ENCODE assay signal across 30 mouse cellular contexts in the genomic region with DNA sequence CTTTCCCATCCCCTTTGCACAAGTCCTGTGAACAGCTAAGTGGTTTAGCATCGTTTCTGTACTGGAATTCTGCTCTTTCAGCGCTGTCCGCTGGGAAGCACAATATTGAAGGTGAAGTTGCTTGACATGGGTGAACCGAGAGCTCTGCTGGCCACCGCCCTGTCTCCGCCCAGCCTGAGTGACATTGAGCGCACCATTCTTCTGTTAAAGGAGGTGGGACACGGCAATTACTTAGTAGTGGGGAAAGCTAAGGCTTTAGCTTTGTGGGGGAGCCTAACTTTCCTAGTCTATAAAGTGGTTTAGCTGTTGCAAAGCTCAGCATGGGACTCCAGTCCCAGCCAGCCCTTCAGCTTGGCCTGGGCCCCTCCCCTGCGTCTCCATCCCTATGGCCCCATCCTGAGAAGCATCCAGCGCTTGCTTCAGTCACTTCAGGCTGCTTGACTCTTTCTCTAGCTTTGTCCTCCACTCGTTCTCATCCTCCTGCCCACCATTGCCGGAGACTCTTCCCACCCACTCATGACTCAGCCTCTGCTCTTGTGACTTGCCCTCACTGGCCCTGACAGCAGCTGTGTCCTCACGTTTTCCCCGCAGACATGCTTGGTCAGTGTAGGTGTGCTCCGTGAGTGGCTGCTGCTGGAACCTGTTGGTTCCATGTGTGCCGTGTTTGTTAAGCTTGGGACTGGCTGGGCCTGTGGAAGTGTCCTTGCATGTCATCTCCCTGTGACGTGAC. TPM values are rescaled to one million over a fixed set of nuclear protein-coding genes. Genes with fewer than 3 reads are reported as not detected.
"Had no signal": no experiment of that assay in that cellular context is flagged by ENCODE, and none has a peak within 500 bp of the region (broad histone marks: within the 10 kb centered on the region; RNA-seq: fewer than 3 reads in every experiment).

No protein-coding gene starts in this region.

- ATAC-seq: liver, postnatal 0 days; lung, postnatal 0 days had no signal

- H3K36me3 ChIP-seq: liver, embryonic 15.5 days; lung, embryonic 15.5 days; midbrain, embryonic 12.5 days; neural tube, embryonic 13.5 days; neural tube, embryonic 15.5 days had no signal

- H3K4me1 ChIP-seq: liver, embryonic 15.5 days; lung, embryonic 15.5 days; megakaryocyte, embryonic 14.5 days; midbrain, embryonic 12.5 days; neural tube, embryonic 13.5 days; neural tube, embryonic 15.5 days had no signal

- H3K27me3 ChIP-seq: liver, embryonic 15.5 days; lung, embryonic 15.5 days; midbrain, embryonic 12.5 days; neural tube, embryonic 13.5 days; neural tube, embryonic 15.5 days had no signal

- H3K27ac ChIP-seq: liver, embryonic 15.5 days; lung, embryonic 15.5 days; macrophage; midbrain, embryonic 12.5 days; neural tube, embryonic 13.5 days; neural tube, embryonic 15.5 days had no signal

- H3K9ac ChIP-seq: liver, embryonic 15.5 days; liver, postnatal 0 days; lung, embryonic 15.5 days; midbrain, embryonic 12.5 days; neural tube, embryonic 13.5 days; neural tube, embryonic 15.5 days had no signal

- H3K4me3 ChIP-seq: liver, embryonic 15.5 days; lung, embryonic 15.5 days; megakaryocyte, embryonic 14.5 days; midbrain, embryonic 12.5 days; neural tube, embryonic 13.5 days; neural tube, embryonic 15.5 days had no signal

- H3K4me2 ChIP-seq: liver, embryonic 15.5 days; lung, embryonic 15.5 days; midbrain, embryonic 12.5 days; neural tube, embryonic 13.5 days; neural tube, embryonic 15.5 days had no signal

- H3K9me3 ChIP-seq: lung, embryonic 15.5 days; neural tube, embryonic 15.5 days had no signal

- DNase-seq: liver, postnatal 0 days; lung, adult 2 months; lung, postnatal 14 days; lung, postnatal 36 days; midbrain, embryonic 14.5 days; retina, postnatal 1 day; right cerebral cortex, adult 18-20 months; right cerebral cortex, postnatal 25 days; right cerebral cortex, postnatal 4 days; spleen, adult 18-20 months; thymus, adult 2 months; thymus, postnatal 25 days; thymus, postnatal 4 days had no signal

RNA-seq across cellular contexts. Expression of a gene that starts 43.6 kb away (rescaled TPM):
- total RNA-seq: megakaryocyte progenitor cell, adult 5-6 weeks; monocyte, adult 5-6 weeks had no signal
- polyA plus RNA-seq: liver, embryonic 15.5 days; liver, postnatal 0 days; lung, adult 2 months; lung, embryonic 15.5 days; lung, postnatal 0 days; macrophage; midbrain, embryonic 12.5 days; midbrain, embryonic 14.5 days; midbrain, postnatal 0 days; neural tube, embryonic 11.5 days; neural tube, embryonic 13.5 days; neural tube, embryonic 15.5 days; small intestine, adult 2 months; stomach, embryonic 14.5 days; stomach, embryonic 16.5 days; testis, adult 2 months; thymus, adult 2 months; urinary bladder, adult 2 months had no signal

RNA-seq across cellular contexts. Expression of a gene that starts 53.4 kb away (rescaled TPM):
- total RNA-seq: megakaryocyte progenitor cell, adult 5-6 weeks; monocyte, adult 5-6 weeks had no signal
- polyA plus RNA-seq: lung, embryonic 15.5 days; macrophage had no signal
